Mouse (Mus musculus) mouse trophoblast stem cell (cell line): Measurements from ENCODE around the gene Atp6v0b.

ENCODE experiments used
- in situ Hi-C, 2 experiments: fragments of 300-500 bp; cut with MseI, MboI; formaldehyde crosslinking; loops; 2 replicates in 1 of 2; 3 replicates in 1 of 2; pipeline ENCODE4 v1.15.1; 2025

Gene Atp6v0b

DNA sequence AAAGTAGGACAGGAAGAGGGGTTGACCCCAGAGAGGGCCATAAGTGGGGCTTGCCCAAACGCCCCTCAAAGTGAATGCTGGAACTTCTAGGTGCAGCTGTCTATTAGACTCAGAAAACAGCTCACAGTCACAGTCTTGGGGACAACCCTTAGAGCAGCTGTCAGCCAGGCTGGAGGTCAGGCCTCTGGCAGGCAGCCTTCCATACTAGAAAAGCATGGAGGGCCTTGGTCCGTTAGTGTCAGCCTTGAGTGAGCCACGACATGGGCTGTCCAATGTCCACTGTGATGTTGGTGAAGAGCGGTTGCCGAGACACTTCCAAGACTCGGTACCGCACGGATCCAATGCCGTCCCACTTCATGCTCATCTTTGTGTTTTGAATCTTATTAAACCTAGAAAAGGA is 13.5 kb downstream of the Atp6v0b start:
- in situ Hi-C loops, result no loop called here

DNA sequence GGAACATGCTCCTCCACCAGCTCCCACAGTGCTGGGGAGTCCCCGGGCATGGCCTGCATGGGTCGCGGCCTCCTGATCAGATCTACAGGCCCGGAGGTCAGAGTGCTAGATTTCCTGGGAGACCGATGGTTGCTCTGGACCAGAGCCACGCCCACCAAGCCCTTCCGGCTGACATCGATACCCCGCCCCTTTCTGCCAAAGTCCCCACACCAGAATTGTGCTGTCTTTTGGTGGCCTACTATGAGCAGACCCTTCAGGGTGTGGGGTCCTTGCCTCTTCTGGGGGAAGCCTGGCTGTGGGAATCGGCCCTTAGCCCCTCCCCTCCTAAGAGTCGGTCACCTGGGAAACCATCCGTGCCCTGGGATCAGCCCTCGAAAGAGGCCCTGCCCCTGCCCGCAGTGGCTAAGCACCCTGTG is 14.7 kb downstream of the Atp6v0b start, which contains the start of gene Ccdc24:
Ccdc24 (minus strand) TSS at position 87 of the 416 bp plus-strand sequence.
- in situ Hi-C loops, result no loop called here

DNA sequence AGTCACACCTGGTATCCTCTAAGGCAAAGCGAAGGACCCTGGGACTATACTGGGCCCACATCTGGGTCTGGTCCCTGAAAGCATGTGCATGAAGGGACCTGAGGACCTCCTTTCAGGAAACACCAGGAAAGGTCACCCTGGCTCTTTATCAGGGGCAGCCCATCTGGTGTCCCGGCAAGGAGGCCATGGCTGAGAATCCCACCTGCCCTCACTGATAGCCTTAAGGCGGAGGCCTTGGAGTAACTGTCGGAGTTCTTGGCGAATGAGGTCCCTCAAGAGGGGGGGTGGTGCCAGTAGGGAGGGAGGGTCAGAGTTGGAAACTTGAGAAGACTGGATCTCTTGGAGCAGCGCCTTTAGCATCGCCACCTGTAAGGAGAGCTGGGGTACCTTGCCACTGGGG is 15.3 kb downstream of the Atp6v0b start:
- in situ Hi-C loops, result no loop called here

DNA sequence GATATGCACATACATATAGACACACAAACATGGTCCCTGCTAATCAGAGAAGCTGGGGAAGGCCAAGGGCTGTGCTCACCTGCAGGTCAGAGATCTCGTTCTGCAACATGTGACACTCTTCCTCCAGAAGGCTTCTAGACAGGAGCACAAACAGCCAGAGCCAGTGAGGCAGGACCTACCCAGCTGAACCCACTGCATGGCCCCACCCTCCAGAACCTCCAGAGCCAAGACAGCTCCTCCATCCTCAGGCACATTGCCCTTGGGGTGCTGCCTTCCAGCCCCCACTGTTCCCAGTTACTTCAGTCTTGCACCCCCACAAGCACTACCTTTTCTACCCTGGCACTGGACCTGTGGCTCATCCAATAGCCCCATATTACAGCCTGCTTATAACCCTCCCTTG is 16.7 kb downstream of the Atp6v0b start:
- in situ Hi-C loops, result no loop called here

DNA sequence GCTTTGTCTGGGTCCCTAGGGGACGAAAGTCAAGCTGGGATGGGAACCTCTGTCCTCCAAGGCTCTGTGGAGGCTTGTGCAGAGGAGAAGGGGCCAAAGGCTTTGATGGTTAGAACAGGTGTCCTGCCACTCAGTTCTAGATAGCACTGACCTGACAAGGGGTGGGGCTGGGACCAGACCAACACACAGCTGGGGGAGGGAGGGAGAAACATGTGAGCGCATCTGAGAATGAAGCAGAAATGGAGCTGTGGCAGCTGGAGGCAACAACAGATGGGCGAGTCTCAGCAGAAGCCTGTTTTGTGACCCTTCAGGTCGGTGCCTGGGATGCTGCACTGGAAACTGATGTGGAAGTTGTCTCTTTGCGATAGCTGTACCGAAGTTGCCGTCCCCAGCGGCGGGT is 17.8 kb downstream of the Atp6v0b start:
- in situ Hi-C loops, result loop anchor here in 1 of 2 experiments (5.0 kb wide), 1 partner anchor 37 kb away; the partner anchor contains the start of gene Slc6a9

DNA sequence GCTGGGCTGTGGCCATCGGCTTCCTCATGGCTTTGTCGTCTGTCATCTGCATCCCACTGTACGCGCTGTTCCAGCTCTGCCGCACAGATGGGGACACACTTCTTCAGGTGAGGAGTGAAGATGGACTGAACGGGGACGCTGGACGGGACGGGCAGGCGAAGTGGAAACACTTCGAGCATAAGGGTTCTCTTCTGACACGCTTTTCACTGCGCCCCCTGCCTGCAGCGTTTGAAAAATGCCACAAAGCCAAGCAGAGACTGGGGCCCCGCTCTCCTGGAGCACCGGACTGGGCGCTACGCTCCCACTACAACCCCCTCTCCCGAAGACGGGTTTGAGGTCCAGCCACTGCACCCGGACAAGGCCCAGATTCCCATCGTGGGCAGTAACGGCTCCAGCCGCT is 19.3 kb downstream of the Atp6v0b start:
- in situ Hi-C loops, result loop anchor here in 1 of 2 experiments (5.0 kb wide), 1 partner anchor 36 kb away; the partner anchor contains the start of gene Slc6a9

DNA sequence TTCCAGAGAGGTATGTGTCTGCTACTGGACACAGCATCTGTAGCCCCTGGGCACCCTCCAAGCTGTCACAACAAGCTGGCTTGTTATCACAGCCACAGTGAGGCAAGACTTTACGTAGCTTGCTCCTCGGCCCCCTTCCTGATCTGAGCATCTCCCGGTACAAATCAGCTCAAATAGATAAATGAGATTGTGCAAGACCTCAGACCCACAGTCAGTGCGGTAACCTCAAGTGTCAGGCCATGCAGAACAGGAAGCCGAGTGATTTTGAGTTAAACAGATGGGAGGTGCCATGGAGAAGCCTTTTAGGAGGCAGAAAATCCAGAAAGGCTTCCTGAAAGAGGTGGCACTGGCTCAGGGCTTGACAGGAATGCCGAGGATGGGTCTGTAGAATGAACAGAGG is 20.1 kb downstream of the Atp6v0b start:
- in situ Hi-C loops, result loop anchor here in 1 of 2 experiments (5.0 kb wide), 1 partner anchor 35 kb away; the partner anchor contains the start of gene Slc6a9

DNA sequence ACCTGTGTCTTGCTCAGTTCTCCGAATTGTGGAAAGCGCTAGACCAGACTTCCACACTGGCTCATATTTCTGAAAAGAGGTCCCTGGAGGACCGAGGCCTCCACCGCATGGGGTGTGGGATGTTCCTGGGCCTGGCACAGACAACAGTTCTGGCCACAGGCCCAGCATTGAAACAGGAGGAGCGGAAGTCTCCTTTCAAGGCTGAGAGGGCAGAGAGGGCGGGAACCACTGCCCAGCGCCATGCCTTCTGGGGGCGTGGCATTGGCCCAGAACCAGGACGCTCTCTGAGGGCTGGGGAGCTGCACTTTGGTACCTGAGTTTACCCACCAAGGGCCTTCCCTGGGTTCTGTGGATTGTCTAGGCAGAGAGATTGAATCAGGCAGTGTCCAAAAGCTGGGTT is 21.1 kb downstream of the Atp6v0b start:
- in situ Hi-C loops, result loop anchor here in 1 of 2 experiments (5.0 kb wide), 1 partner anchor 34 kb away; the partner anchor contains the start of gene Slc6a9

DNA sequence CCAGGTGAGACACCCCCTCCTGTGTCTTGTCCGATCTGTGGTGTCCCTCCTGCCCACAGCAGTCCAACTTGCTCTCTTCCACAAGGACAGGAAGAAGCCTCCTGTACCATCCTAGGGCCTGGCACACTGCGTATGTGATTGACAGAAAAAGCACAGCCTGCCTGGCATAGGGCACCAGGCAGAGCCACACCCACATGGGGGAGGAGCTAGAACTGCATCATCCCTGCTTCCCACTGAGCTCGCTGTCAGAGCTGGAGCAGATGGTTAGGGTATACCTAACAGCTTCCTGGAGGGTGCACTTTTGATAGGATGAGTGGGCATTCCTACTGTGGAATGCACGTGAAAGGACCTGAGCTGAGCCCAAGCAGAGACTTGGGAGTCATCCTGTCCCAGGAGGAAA is 24.3 kb downstream of the Atp6v0b start:
- in situ Hi-C loops, result no loop called here

DNA sequence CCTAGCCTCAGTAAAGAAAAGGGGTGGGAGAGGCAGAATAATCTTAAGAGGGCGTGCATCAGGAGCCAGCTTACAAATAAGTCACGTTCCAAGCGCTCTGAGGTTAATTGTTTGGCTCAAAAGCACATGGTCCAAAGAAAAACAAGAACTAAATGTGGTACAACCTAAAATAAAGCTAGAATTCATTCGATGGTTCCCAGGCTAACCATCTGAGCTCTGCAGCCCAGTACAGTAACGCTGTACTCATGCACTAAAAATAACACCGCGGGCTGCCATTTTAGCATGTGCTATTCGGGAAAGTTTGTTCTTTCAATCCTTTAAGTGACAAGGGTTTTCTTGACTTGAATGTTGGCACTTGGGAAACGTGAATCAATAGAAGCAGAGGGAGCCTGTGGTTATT is 26.6 kb downstream of the Atp6v0b start:
- in situ Hi-C loops, result no loop called here

DNA sequence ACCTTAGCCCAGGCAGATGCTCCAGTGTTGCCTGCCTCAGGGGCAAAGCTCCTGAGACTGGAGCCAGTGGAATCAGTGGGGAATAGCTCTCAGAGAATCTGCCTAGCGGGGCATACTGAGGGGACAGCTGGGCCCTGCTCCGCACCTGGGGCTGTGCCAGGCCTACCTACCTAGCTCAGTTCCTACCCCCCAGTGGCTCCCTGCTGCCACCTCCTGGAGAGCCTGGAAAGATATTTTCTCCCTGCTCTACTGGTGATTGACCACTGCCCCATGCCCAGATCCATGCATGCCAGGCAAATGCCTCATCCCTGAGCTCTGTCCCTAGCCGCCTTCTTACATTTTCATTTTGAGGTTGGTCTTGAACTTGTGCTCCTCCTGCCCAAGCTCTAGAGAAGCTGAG is 28.3 kb downstream of the Atp6v0b start:
- in situ Hi-C loops, result no loop called here

DNA sequence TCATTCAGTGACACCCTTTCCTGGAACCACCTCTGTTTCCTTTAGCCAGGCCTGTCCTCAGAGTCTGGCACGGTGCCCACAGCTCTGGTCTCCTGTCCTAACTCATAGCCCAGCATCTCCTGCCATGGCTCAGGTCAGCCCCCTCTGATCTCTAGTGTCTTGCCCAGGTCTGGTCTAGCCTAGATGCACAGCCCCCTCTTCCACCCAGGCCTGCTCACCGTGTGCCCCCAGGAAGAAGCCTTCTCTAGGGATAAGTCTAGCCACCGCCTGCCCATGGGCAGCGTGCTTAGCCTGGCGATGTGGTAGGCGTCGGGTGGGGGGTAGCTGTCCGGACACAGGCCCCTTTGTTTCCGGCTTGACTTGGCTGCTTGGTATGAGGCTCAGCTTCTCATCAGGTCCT is 32.0 kb downstream of the Atp6v0b start:
- in situ Hi-C loops, result no loop called here

DNA sequence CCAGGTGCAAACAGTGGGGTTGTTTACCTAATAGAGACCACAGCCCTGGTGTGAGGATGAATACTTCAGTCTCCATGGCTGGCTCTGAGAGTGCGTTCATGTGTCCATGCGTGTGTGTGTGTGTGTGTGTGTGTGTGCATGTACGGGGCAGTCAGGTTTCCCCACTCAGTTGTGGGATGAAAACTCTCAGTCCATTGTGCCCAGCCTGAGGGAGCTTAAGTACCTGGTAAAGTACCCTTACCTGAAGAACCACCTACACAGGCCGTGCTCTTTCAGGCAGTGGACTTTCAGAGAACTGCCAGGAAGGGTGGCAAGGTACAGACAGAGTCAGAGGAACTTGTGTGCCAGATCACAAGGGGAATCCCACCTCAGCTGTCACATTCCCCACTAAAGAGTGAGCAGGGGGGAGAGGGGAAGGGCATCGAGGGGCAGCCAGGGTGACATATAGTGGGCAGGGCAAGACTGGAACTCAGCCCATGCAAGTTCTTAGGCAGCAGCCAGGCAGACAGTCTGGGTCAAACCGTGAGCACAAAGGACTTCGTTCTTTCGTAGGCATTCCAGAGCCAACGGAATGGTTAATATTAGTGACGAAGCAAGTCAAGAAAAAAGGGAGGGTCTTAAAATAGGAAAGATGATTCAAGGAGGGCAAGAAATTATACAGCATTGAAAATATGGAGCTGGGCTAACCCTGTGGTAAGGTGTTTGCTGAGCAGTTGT is 34.8 kb downstream of the Atp6v0b start:
- in situ Hi-C loops, result no loop called here

DNA sequence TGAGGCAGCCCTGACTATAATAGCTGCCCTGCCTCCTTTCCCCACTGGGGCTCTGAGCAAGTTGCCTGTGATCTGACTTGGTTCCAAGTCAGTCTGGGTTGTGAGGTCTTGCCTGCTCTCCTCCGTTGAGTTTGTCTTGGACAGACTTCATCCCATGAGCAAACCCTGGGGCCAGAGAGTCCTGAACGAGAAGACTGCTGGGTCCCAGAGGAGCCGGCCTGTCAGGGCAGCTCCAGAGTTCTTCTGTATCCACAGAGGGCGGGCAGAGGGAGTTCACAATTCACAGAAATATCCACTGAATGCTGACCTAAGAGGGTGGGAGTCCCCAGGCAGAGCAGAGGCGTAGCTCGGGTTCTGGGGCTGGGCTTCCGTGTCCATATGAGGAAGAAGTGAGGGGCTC is 36.3 kb downstream of the Atp6v0b start:
- in situ Hi-C loops, result no loop called here

DNA sequence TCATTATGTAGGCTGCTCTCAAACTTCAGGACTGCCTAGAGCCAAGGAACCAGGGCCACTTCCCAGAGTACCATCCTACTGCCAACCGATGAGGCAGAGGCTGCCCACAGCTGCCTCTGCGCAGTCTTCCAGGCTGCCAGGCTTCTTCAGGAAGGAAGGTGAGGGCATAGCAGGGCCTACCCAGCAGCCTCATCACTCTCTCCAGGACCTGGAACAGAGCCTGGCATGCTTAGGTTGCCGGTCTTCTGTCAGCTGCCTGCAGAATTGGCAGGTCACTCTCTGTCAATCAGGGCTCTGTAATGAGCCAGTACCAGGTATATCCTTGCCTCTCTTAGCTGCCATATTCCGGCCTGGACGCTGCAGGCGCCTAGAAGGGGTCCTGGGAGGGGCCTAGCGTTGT is 37.0 kb downstream of the Atp6v0b start:
- in situ Hi-C loops, result no loop called here

DNA sequence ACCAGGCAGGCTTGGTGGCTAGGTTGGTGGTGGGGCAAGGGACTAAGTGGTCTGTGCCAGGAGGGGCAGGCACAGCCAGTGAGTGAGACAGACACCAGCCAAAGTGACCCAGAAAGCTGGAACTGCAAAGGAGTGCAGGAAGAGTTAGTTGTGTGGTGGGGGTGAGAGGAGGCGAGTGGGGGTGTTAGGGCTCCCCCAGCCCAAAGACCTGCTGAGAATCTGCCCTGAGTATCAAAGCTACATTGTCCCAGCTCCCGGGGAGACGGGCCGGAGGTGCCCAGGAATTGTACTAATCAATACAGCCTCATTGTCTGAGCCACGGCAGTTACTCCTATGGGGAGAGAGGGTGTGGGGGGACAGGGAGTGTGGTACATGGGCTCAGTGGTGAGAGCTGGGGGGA is 37.6 kb downstream of the Atp6v0b start:
- in situ Hi-C loops, result no loop called here

DNA sequence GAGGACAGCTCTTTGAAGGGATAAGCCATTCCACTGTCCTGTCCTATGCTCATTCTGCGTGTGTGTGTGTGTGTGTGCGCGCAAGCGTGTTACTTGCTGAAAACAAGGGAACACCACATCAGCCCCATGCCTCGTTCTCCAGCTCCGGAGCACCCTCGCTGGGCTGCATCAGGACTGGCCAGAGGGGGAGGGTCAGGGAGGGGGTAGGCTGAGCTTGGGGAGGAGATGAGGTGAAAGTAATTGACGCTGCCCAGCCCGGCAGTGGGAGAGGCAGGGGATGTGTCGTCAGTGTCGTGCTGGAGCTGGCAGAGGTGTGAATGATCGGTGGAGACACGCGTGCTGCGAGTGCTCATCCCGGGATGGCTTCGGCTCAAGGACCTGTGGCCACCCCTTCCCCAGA is 38.1 kb downstream of the Atp6v0b start:
- in situ Hi-C loops, result no loop called here

DNA sequence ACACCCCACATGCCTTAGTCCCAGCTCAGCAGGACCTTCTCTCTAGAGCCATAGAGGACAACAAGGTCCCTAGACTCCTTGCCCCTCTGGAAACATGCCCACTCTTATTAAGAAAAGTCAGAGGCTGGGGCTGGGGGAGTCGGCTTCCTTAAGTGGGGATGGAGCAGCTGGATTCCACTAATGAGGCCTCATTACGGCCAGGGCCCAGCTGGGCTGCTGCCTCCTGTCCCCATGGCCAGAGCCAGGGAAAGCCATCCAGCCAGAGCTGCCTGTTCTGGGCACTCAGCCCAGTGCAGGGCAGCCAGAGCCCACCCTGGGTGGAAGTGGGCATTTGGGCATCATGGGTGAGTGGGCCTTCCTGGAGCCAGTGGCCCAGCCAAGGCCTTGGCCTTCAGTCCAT is 40.1 kb downstream of the Atp6v0b start:
- in situ Hi-C loops, result no loop called here

DNA sequence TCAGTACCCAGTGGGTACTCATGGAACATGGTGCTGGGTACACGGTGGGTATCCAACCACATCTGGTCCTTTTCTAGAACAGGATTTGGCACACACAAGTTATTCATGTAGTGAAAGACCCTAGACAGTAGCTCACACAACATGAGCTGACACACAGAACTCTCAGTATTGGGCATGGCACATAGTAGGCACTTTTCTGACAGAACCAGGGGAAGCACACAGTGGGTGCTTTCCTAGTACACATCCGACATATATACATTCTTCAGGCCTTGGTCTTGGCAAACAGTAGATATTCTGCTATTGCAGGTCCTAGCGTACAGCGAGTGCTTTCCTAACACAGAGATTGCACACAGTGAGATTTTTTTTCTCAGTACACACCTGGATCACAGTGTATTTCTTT is 40.9 kb downstream of the Atp6v0b start:
- in situ Hi-C loops, result no loop called here

DNA sequence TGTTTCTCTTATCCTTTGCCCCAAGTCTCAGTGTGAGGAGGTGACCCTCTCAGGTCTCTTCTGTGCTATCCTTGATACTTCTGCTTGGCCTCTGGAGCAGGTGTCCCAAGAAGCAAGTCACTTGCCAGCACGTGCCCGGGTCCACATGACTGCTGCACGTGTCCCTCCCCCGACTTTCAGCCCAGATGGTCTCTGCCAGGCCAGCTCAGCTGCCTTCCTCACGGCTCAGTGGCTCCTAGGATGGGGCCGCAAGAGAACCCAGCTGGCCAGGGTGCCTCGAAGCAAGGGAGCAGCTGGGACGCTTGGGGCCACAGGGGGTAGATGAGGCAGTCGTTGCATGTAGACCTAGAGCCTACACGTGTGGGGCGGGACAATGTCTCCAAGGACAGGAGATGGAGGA is 41.8 kb downstream of the Atp6v0b start:
- in situ Hi-C loops, result no loop called here

DNA sequence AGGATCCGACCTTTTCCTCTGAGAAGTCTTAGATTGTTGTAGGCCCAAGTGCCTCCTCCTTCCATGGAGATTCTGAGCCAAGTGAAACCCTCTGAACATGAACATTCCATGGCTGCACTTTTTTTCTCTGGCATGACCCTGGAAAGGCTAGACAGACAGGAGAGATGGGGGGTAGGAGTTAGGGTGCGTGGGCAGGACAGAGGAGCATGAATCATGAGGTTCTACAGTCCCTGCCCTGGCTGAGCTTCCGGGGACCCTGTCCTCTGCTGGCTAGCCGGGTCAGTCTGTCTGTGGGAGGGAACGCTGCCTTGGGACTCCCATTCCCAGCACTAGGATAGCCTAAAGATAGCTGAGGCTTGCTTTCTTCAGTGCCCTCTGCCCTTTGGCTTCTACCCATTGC is 42.7 kb downstream of the Atp6v0b start:
- in situ Hi-C loops, result no loop called here

DNA sequence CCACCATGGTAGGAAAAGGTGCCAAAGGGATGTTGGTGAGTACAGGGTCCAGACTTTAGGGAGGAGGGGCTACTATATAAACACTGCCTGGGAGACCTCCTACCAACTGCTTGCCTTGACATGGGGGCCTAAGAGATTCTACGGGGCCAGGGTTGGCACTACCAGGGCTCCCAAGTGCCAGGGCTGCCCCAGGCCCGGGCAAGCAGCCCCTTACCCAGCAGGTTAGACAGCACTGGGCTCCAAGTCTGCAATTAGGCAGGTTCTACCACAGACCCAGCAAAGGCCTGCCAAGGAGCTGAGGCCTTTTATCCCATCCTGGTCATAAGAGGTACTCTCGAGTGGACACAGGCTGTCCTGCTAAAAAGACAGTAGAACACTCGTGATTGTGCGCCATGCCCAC is 44.0 kb downstream of the Atp6v0b start:
- in situ Hi-C loops, result no loop called here

DNA sequence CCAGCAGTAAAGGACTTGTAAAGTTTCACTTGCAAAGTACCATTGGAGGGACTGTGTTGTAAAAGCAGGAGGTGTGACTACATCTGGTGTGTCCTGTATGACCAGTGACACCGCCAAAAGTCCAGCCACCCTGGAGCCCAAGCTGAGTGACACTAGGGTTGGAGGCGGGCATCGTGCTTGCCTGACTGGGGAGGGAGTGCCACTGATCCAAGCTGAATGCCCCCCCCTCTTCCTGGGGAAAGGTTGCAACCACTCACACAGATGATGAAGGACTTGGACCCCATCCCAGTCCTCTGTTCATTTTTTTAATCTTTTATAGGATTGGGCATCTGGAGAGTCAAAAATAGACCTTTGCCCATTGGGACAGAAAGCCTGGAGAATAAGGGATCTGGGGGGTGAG is 45.6 kb downstream of the Atp6v0b start:
- in situ Hi-C loops, result no loop called here

DNA sequence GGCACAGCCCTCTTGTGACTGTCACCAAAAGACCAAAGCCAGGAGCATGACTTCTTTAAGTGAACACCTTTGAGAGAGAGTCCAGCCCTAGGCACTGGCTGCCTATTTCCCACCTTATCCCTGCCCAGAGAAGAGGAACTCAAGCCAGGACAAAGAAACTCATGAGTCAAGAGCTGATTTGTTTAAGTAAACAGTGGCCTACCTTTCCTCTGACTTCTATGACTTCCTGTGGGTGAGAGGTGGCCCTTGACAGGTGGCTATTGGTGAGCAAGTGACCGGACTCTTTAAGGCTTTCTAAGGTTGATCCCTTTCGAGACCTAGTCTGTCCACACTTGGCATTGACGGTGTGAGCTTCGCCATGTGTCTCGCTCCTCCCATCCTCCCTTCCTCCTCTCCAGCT is 46.3 kb downstream of the Atp6v0b start:
- in situ Hi-C loops, result no loop called here
